Mouse (Mus musculus) small intestine, adult 2 months (tissue): ENCODE data around the gene Gjc2. TPM values are rescaled to one million over a fixed set of nuclear protein-coding genes. Genes with fewer than 3 reads are reported as not detected.

ENCODE experiments used
- H3K27ac ChIP-seq: fragments of 200-500 bp; 2 replicates; pipeline ENCODE4 v1.5.1; 2012; ENCODE audit warnings: low read depth, low read length, control low read depth, inconsistent platforms; ENCODE audit not compliant: insufficient read depth
- H3K27me3 ChIP-seq: fragments of 200-500 bp; 2 replicates; pipeline ENCODE4 v1.6.1; 2012; ENCODE audit warnings: mild to moderate bottlenecking, moderate library complexity, low read length, inconsistent platforms; ENCODE audit not compliant: control insufficient read depth, insufficient read depth
- H3K36me3 ChIP-seq: fragments of 200-500 bp; 2 replicates; pipeline ENCODE4 v1.6.1; 2012; ENCODE audit warnings: mild to moderate bottlenecking, low read length, control low read depth, inconsistent platforms; ENCODE audit not compliant: control insufficient read depth, insufficient read depth
- H3K4me1 ChIP-seq: fragments of 200-500 bp; 2 replicates; pipeline ENCODE4 v1.6.1; 2012; ENCODE audit warnings: low read length, inconsistent platforms, mixed read lengths; ENCODE audit not compliant: control insufficient read depth, insufficient read depth, insufficient read length
- H3K4me3 ChIP-seq: fragments of 200-500 bp; 2 replicates; pipeline ENCODE4 v1.5.1; 2012; ENCODE audit warnings: low read depth, mild to moderate bottlenecking, control low read depth, inconsistent platforms, low read length, moderate library complexity
- CTCF ChIP-seq: fragments of 200-500 bp; IDR thresholded peaks from 2 replicates; pipeline ENCODE4 v1.5.1; 2012; ENCODE audit warnings: low read depth, mild to moderate bottlenecking, control low read depth, inconsistent platforms, low read length, moderate library complexity, mixed read lengths; ENCODE audit not compliant: insufficient replicate concordance, insufficient read length; ENCODE audit errors: extremely low read depth
- POLR2A ChIP-seq: fragments of 200-500 bp; IDR thresholded peaks from 2 replicates; pipeline ENCODE4 v1.6.1; 2012; ENCODE audit warnings: low read depth, mild to moderate bottlenecking, control low read depth, inconsistent platforms, low read length, moderate library complexity
- WGBS: fragments of 180-500 bp; shearing (Covaris S2); methylation state at CpG from one replicate; pipeline ENCODE4 v1.1.7; 2018; 5-methylcytosine and 5-hydroxymethylcytosine counted together
- polyA plus RNA-seq: library from polyadenylated mRNA; depleted of rRNA; stranded (reverse); fragments of >200 nt; gene quantifications from 2 replicates; pipeline ENCODE4 v1.2.3, GENCODE M21; 2012

Gjc2 gene
- polyA plus RNA-seq, 1 experiment: 4.6 TPM

- Histone ChIP-seq H3K27me3 (no peaks in the 10 kb centered on the region), H3K36me3 (no peaks in the 10 kb centered on the region), H3K4me1 (peaks cover 6% of the 10 kb centered on the region; the same call in 1 of the 2 replicates), H3K4me3 (no peak overlapping the region), H3K27ac (no peak overlapping the region)
- TF ChIP-seq CTCF: no peak
- no peak for TF ChIP-seq POLR2A
- 76% methylated on average over 3 of the region's 3 CpGs for WGBS
Measured at GRCm38 (mm10) chr11:59169807-59170206, 13.2 kb downstream of the Gjc2 start.

GRCm38 (mm10) chr11:59165616-59166241 is 17.3 kb downstream of the Gjc2 start:
- H3K27ac ChIP-seq: peak overlapping the region; percentile 12; the same call in 1 of the 2 replicates
- WGBS: 23% methylated on average over 2 of the region's 2 CpGs

GRCm38 (mm10) chr11:59164384-59164783 is 18.6 kb downstream of the Gjc2 start:
- no peaks in the 10 kb centered on the region for H3K27me3 ChIP-seq
- TF ChIP-seq CTCF: no peak
- TF ChIP-seq POLR2A: no peak
- 25% methylated on average over 9 of the region's 9 CpGs for WGBS
- no peaks in the 10 kb centered on the region for H3K36me3 ChIP-seq
- peak overlapping the region; percentile 100 for H3K27ac ChIP-seq
- H3K4me3 ChIP-seq: peak overlapping the region; percentile 20
- H3K4me1 ChIP-seq: peaks cover 13% of the 10 kb centered on the region

More at GRCm38 (mm10) chr11:59165616-59166241, 17.3 kb downstream of the Gjc2 start:
- TF ChIP-seq CTCF (no peak), POLR2A (no peak)
- no peak overlapping the region for H3K4me3 ChIP-seq
- H3K27me3 ChIP-seq: no peaks in the 10 kb centered on the region
- no peaks in the 10 kb centered on the region for H3K36me3 ChIP-seq
- peaks cover 13% of the 10 kb centered on the region for H3K4me1 ChIP-seq

- peak within 1 kb of the TSS; percentile 100 for H3K27ac ChIP-seq
- WGBS: under 1% methylated on average over 68 of the region's 68 CpGs
- H3K4me3 ChIP-seq: peak within 1 kb of the TSS; percentile 89
- TF ChIP-seq CTCF (no peak), POLR2A (peak; percentile 60; the same call in 1 of the 2 replicates)
- no peaks in the 10 kb centered on the region for H3K27me3 ChIP-seq
- peaks cover 3% of the 10 kb centered on the region; the same call in 1 of the 2 replicates for H3K36me3 ChIP-seq
- peaks cover 13% of the 10 kb centered on the region for H3K4me1 ChIP-seq
Measured at GRCm38 (mm10) chr11:59163255-59164236, 19.5 kb downstream of the Gjc2 start, which contains the start of gene Iba57. Iba57 (minus strand) TSS chr11:59163739.

GRCm38 (mm10) chr11:59162443-59163254 is 20.4 kb downstream of the Gjc2 start:
- Histone ChIP-seq H3K4me1 (peaks cover 13% of the 10 kb centered on the region), H3K36me3 (peaks cover 11% of the 10 kb centered on the region; the same call in 1 of the 2 replicates), H3K27me3 (no peaks in the 10 kb centered on the region), H3K4me3 (peak overlapping the region; percentile 89), H3K27ac (peak overlapping the region; percentile 72)
- TF ChIP-seq POLR2A (no peak), CTCF (no peak)
- WGBS: 18% methylated on average over 9 of the region's 9 CpGs

GRCm38 (mm10) chr11:59161398-59161797 is 21.6 kb downstream of the Gjc2 start:
- H3K36me3 ChIP-seq: peaks cover 16% of the 10 kb centered on the region; the same call in 1 of the 2 replicates
- TF ChIP-seq CTCF: no peak
- no peak for TF ChIP-seq POLR2A
- H3K27ac ChIP-seq: no peak overlapping the region
- H3K27me3 ChIP-seq: no peaks in the 10 kb centered on the region
- no peak overlapping the region for H3K4me3 ChIP-seq
- 78% methylated on average over 5 of the region's 5 CpGs for WGBS
- H3K4me1 ChIP-seq: peaks cover 11% of the 10 kb centered on the region
